Mouse (Mus musculus) intestine, embryonic 16.5 days (tissue): Measurements from ENCODE around the gene P4ha2. TPM values are rescaled to one million over a fixed set of nuclear protein-coding genes. Genes with fewer than 3 reads are reported as not detected.

Experiments
- ATAC-seq: fragments of 200-750 bp; cut with Nextera tagmentation; 2 replicates; pipeline ENCODE4 v1.8.0; 2017; ENCODE audit warnings: moderate TSS enrichment, moderate library complexity
- H3K27ac ChIP-seq: fragments of 300-500 bp; sonication (generic); 2 replicates; pipeline ENCODE4 v1.5.1; 2014; ENCODE audit warnings: mild to moderate bottlenecking, low read length
- H3K27me3 ChIP-seq: fragments of 300-500 bp; sonication (generic); replicated peaks from 2 replicates; pipeline ENCODE4 v1.6.1; 2014; ENCODE audit warnings: low read length, control low read depth, mixed read lengths; ENCODE audit not compliant: control insufficient read depth, insufficient read depth
- H3K36me3 ChIP-seq: fragments of 300-500 bp; sonication (generic); 2 replicates; pipeline ENCODE4 v1.6.1; 2014; ENCODE audit warnings: low read length, control low read depth; ENCODE audit not compliant: control insufficient read depth, insufficient read depth
- H3K4me1 ChIP-seq: fragments of 300-500 bp; sonication (generic); 2 replicates; pipeline ENCODE4 v1.6.1; 2014; ENCODE audit warnings: low read length, control low read depth, mixed read lengths; ENCODE audit not compliant: control insufficient read depth, insufficient read depth
- H3K4me2 ChIP-seq: fragments of 300-500 bp; sonication (generic); 2 replicates; pipeline ENCODE4 v1.6.1; 2014; ENCODE audit warnings: low read depth, low read length, control low read depth
- H3K4me3 ChIP-seq: fragments of 300-500 bp; sonication (generic); 2 replicates; pipeline ENCODE4 v1.5.1; 2014; ENCODE audit warnings: mild to moderate bottlenecking, low read length
- H3K9ac ChIP-seq: fragments of 300-500 bp; sonication (generic); 2 replicates; pipeline ENCODE4 v1.6.1; 2014; ENCODE audit warnings: low read depth, low read length
- H3K9me3 ChIP-seq: fragments of 300-500 bp; sonication (generic); 2 replicates; pipeline ENCODE4 v1.6.1; 2016; ENCODE audit warnings: low read length, control low read depth; ENCODE audit not compliant: control insufficient read depth
- WGBS: fragments of 180-500 bp; shearing (Covaris S2); extraction: QIAGEN DNeasy Blood & Tissue Kit; methylation state at CpG from one replicate; pipeline ENCODE4 v1.1.7; 2014; 5-methylcytosine and 5-hydroxymethylcytosine counted together
- polyA plus RNA-seq: library from polyadenylated mRNA; unstranded; fragments of >200 nt; fragmentation: Nextera tagmentation; extraction: Ambion mirVana; gene quantifications from 2 replicates; pipeline ENCODE4 v1.2.1, GENCODE M21; 2015

Gene P4ha2
- polyA plus RNA-seq, 1 experiment from 2014 or later: 46.2 TPM

DNA sequence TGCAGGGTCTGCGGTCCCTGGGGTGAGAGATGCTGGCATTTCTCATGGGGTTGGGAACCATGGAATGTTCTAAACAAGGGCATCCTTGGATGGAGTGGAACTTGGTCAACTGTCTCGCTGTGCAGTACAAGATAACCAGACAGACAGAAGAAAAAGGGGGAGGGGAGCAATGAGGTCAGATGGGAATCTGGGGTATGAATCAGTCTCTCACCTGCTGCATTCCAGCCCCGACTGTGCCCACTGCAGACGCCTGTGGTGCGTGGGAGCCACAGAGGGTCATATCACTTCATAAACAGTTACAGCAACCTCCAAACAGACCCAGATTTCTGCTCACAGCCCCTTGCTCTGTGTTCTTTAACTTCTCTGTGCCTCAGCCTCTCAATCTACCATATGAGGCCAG, 33.5 kb upstream of the P4ha2 start:
- Histone ChIP-seq H3K27me3 (no peaks in the 10 kb centered on the region), H3K27ac (no peak overlapping the region), H3K4me3 (no peak overlapping the region), H3K4me1 (peaks cover 33% of the 10 kb centered on the region), H3K36me3 (no peaks in the 10 kb centered on the region), H3K9ac (no peak overlapping the region; the same call in 1 of the 2 replicates), H3K4me2 (peak overlapping the region; percentile 79; the same call in 1 of the 2 replicates), H3K9me3 (no peaks in the 10 kb centered on the region)
- WGBS: 67% methylated on average over 5 of the region's 5 CpGs
- no peak for ATAC-seq

DNA sequence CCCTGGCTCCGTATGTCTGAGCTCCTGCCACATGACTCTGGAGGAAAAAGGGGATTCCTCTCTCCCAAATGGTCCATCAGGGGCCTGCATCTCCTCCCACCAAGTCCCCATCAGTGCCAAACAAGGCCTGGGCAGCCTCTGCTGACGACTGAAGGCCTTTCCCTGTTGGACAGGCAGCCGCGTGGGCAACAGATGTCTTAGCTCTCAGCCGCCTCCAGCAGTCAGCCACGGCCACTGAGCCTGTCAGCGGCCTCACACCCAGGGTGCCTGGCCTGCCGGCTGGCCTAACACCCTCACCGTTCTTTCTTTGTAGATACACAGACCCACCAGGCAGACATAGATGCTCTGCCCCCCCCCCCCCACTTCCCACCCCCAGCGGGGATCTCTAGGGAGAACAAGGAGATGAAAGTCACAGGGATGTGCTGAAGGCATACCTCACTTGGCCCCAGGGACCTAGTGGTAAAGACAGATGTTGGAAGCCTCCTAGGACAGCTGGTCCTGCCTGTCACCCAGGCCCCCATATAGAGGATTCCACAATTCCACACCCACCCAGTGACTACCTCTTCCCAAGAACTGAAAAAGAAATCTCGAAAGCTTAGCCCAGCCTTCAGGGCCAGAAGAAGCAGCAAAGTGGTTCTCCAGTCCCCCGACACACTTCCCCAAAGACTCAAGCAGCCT, 32.4 kb upstream of the P4ha2 start:
- Histone ChIP-seq H3K4me2 (peak overlapping the region; percentile 79), H3K27ac (peak overlapping the region; percentile 47), H3K36me3 (no peaks in the 10 kb centered on the region), H3K9me3 (no peaks in the 10 kb centered on the region), H3K9ac (peak overlapping the region; percentile 79), H3K27me3 (no peaks in the 10 kb centered on the region), H3K4me1 (peaks cover 27% of the 10 kb centered on the region), H3K4me3 (peak overlapping the region; percentile 63)
- no peak for ATAC-seq
- 30% methylated on average over 12 of the region's 12 CpGs for WGBS

DNA sequence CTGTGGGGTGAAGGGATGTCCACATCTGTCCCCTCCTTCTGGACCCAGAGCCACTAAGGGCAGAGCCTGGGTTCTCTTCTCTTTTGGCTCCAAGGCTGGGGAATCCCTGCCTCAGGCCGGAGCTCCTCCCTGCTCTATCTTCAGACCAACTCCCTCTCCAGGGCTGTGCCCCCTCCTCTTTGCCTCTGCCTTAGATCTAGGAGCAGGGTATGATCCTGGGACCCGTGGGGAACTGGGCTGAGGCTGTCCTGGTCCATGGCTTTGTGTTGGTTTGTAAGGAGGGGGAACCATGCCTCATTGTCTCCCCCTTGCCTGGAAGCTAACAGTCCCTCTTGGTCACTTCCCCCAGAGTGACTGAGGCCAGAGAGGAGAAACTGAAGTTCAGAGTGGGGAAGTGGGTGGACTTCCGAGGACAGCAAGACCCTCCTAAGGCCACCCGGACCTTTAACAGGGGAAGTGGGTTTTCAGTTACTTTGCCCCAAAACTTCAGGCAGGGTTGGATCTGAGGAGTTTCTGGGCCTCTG, 31.8 kb upstream of the P4ha2 start:
- H3K4me1 ChIP-seq: peaks cover 24% of the 10 kb centered on the region
- H3K4me2 ChIP-seq: peak overlapping the region; percentile 79
- peak; percentile 36; the same call in 1 of the 2 replicates for ATAC-seq
- H3K9ac ChIP-seq: peak overlapping the region; percentile 79
- no peaks in the 10 kb centered on the region for H3K9me3 ChIP-seq
- H3K4me3 ChIP-seq: peak overlapping the region; percentile 63
- WGBS: 28% methylated on average over 4 of the region's 4 CpGs
- no peaks in the 10 kb centered on the region for H3K36me3 ChIP-seq
- H3K27ac ChIP-seq: peak overlapping the region; percentile 2; the same call in 1 of the 2 replicates
- no peaks in the 10 kb centered on the region for H3K27me3 ChIP-seq

DNA sequence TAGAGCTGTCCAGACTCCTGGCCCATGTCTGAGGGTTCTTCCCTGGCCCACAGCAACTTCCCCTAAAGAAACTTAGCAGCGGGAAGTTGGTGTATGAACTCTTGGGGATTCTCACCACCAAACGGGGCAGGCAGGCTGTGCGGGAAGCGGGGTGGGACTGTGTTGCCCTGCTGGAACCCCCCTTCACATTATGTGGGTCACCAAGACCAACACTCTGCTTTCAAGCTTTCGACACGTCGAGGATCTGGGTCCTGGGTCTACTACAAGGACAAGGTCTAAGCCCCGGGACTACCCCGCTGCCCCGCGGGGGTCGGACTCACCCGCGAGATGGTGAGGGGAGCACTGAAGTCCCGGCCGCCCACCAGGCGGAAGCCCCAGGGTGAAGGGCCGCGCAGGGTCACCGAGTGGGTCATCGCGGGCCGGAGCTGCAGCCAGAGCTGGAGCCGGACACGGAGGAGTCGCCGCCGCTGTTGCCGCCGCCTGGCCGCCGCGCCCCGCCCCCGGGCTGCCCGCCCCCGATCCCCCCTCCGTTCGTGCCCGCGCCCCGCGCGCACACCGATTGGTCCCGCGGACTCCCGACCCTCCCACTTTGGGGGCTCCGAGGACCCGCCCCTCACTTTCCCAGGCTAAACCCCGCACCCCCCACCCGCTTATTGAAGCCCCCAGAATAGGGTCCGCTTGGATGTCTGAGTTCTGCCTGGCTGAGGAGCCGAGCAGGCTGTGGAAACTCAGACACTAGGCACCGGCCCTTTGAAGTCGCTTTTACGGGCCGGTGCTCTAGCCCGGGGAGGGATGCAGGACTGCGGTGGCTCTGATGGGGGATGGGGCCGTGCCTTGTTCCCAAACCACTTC, 31.1 kb upstream of the P4ha2 start, which contains the start of gene Pdlim4:
TSS of gene Pdlim4 (minus strand) at position 495 of the 852 bp plus-strand sequence.
- Histone ChIP-seq H3K36me3 (no peaks in the 10 kb centered on the region), H3K9me3 (no peaks in the 10 kb centered on the region), H3K27ac (peak within 1 kb of the TSS; percentile 2; the same call in 1 of the 2 replicates), H3K27me3 (no peaks in the 10 kb centered on the region), H3K4me2 (peak within 1 kb of the TSS; percentile 79), H3K9ac (peak within 1 kb of the TSS; percentile 79), H3K4me1 (peaks cover 19% of the 10 kb centered on the region), H3K4me3 (peak within 1 kb of the TSS; percentile 63)
- ATAC-seq: peak; percentile 34
- 4% methylated on average over 51 of the region's 61 CpGs for WGBS

DNA sequence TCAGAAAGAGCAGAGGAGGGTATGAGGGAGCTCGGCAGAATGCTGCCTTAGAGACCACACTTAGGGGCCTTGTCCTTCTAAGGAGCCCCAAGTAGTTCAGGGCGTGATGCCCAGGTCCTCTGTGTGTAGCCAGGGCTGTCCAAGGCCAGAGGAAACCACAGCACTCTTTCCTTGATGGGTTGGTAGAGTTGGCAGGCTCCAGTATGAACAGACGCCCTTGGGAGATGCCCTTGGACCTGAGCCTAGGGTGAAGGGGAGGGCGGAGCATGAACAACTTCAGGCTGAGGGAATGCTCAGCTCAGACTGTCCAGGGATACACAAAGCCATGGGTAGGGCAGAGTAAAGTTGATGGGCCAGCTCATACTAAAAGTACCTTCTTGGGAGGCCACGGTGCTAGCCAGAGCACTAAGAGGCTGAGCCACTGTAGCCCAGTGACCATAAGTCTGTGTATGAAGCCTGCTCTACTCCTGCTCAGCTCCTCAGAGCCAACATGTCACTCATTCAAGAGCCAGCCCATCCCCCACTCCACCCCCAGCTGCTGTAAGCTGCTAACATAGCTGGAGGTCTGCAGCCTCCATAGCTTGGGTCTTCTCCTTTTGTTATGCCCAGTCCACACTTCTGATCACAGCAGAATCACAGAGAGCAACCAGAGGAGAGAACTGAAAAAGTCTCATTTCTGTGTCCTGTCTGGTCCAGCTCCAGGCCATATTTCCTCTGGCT, 28.0 kb upstream of the P4ha2 start:
- no peak overlapping the region for H3K4me3 ChIP-seq
- ATAC-seq: no peak
- H3K9ac ChIP-seq: no peak overlapping the region
- no peak overlapping the region for H3K27ac ChIP-seq
- 91% methylated on average over 5 of the region's 5 CpGs for WGBS
- H3K4me1 ChIP-seq: peaks cover 13% of the 10 kb centered on the region
- no peaks in the 10 kb centered on the region for H3K36me3 ChIP-seq
- H3K9me3 ChIP-seq: no peaks in the 10 kb centered on the region
- no peak overlapping the region for H3K4me2 ChIP-seq
- no peaks in the 10 kb centered on the region for H3K27me3 ChIP-seq

DNA sequence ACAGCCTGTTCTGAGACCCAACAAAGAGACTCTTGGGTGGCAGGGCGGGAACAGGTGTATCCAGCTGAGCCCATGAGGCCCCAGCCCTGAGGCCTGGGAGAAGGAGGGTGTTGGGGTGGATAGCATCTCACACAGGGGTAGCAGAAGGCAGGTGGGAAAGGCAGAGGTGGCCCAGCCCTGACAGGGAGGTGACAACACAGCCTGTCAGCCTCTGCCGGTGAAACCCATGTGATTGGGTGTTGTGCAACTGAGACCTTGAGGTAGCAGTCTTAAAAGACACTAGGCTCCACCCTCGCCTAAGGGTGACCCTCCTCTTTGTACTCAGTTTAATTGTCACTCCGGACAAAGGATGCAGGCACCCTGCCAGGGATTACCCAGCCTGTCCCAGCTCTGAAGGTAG, 26.6 kb upstream of the P4ha2 start:
- H3K36me3 ChIP-seq: no peaks in the 10 kb centered on the region

DNA sequence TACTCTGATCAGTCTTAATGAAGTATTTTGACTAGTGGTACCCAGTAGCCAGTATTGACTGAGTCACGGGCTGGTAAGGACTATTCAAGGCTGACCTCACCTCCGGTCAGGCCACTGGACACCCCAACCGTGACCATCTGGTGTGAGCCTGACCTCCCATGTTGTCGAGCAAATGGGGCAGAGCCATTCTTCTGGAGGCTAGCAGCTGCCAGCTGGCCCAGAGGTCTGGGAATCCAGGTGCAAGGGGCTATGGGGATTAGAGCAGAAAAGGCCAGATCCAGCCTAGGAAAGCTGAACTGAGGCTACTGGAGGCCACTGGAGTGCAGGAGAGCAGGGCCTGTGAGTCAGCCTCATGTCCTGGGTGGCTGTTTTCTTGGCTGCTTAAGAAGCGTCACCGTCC, 24.5 kb upstream of the P4ha2 start:
- no peak overlapping the region for H3K27ac ChIP-seq
- H3K4me3 ChIP-seq: no peak overlapping the region
- no peak for ATAC-seq
- no peak overlapping the region for H3K4me2 ChIP-seq
- no peaks in the 10 kb centered on the region for H3K36me3 ChIP-seq
- no peak overlapping the region for H3K9ac ChIP-seq
- H3K27me3 ChIP-seq: no peaks in the 10 kb centered on the region
- WGBS: 86% methylated on average over 6 of the region's 6 CpGs
- peaks cover 5% of the 10 kb centered on the region for H3K4me1 ChIP-seq
- H3K9me3 ChIP-seq: no peaks in the 10 kb centered on the region

More for the DNA sequence above, 26.6 kb upstream of the P4ha2 start:
- peak; percentile 62 for ATAC-seq
- H3K4me1 ChIP-seq: peaks cover 8% of the 10 kb centered on the region
- H3K4me2 ChIP-seq: no peak overlapping the region
- whole genome bisulfite sequencing: 41% methylated on average over 4 of the region's 4 CpGs
- H3K9me3 ChIP-seq: no peaks in the 10 kb centered on the region
- H3K27ac ChIP-seq: no peak overlapping the region
- H3K4me3 ChIP-seq: no peak overlapping the region
- no peaks in the 10 kb centered on the region for H3K27me3 ChIP-seq
- no peak overlapping the region for H3K9ac ChIP-seq

DNA sequence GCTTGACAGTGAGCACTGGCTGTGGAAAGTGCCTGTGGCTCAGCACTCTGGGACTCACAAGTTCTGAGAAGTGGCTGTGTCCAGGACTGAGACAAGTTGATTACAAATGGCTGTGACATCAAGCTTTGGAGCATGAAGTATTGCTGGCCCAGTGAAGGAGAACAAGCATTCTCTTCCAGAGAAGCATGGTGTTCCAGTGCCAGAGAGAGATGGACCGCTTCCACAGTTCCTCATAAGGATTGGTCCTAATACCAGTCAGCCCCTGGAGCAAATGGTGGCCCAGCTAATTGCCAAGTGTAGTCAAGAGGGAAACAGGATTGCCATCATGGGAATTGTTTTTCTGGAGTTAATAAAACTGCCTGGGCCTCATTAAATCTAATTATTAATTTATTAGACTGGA, 23.8 kb upstream of the P4ha2 start:
- WGBS: 79% methylated on average over 1 of the region's 1 CpGs
- peaks cover 7% of the 10 kb centered on the region for H3K4me1 ChIP-seq

DNA sequence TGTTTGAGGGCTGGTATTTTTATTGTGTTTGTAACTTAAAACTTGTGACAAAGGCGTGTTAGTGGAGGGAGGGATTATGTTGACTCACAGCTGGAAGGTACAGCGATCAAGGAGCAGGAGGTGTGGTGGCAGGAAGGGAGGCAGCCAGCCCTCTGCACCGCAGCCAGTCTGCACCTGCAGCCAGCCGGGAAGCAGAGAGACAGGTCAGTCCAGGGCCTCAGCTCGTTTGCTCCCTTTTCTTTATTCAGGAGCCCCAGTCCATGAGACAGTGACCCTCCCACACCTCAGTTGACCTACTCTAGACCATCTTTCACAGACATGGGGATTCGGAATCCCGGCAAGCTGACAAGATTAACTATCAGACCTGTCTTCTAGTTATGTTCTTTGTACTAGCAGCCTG, 19.5 kb upstream of the P4ha2 start:
- Histone ChIP-seq H3K4me3 (no peak overlapping the region), H3K9me3 (no peaks in the 10 kb centered on the region), H3K4me1 (peaks cover 2% of the 10 kb centered on the region; the same call in 1 of the 2 replicates), H3K27me3 (no peaks in the 10 kb centered on the region), H3K4me2 (no peak overlapping the region), H3K36me3 (no peaks in the 10 kb centered on the region), H3K27ac (peak overlapping the region; percentile 72), H3K9ac (no peak overlapping the region)
- 30% methylated on average over 7 of the region's 7 CpGs for WGBS
- peak; percentile 97 for ATAC-seq

More for the DNA sequence above, 23.8 kb upstream of the P4ha2 start:
- Histone ChIP-seq H3K27me3 (no peaks in the 10 kb centered on the region), H3K4me3 (no peak overlapping the region), H3K9me3 (no peaks in the 10 kb centered on the region), H3K9ac (no peak overlapping the region), H3K4me2 (no peak overlapping the region), H3K36me3 (no peaks in the 10 kb centered on the region), H3K27ac (no peak overlapping the region)
- ATAC-seq: no peak
